Mouse (Mus musculus) neutrophil, adult 5-6 weeks (primary cell): Measurements from ENCODE around the gene Rbm47. TPM values are rescaled to one million over a fixed set of nuclear protein-coding genes. Genes with fewer than 3 reads are reported as not detected.

ENCODE experiments used
- ATAC-seq: fragments of 151-379, 151-347 bp; 2 replicates; pipeline ENCODE4 v1.8.0; 2017; ENCODE audit warnings: mild to moderate bottlenecking, moderate TSS enrichment; ENCODE audit not compliant: insufficient number of reproducible peaks, poor library complexity, low FRiP score, severe bottlenecking; ENCODE audit errors: extremely low read depth
- total RNA-seq: library from RNA; stranded (forward); fragments of 200-1000 nt; gene quantifications from 2 replicates; pipeline ENCODE4 v1.2.3, GENCODE M21; 2017

Rbm47 gene
- total RNA-seq, 1 experiment from 2014 or later, result 24.1 TPM

DNA sequence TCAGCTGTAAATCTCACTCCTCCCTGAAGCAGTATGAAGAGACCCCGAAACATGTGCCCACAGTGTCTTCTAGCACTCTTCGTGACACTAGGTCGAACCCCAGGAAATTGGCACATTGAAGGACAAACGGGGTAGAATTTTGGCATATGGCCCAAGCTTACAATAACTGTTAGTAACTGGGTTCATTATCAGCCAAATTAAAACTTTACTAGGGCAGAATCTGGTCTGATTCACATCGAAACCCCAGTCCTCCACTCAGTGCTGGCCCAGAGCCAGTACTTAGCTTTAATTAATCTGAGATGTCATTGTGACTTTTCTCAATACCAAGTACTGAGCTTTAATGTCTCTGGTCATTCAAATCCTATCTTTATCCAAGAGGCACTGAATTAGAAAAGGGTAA lies 122.1 kb downstream of the Rbm47 start:
- no peak for ATAC-seq

GRCm38 (mm10) chr5:66046356-66046755 lies 126.6 kb downstream of the Rbm47 start:
- no peak for ATAC-seq

DNA sequence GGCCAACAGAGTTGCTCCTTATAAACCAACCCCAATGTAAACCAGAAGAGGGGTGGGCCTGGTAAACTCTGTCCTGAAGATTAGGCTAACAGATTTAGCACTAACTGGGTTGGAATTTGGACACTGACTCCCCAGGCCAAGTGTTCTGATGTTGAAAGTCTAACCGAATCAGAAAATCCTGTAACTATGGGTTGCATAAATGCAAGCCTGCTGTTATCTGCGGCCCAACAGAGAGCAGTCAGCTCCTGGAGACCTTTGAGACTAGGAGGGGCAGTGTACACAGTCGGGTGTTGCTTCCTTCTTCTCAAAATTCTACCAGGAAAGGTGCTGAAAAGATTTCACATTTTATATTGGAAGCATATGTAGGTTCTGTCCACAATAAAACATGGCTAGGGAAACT lies 129.0 kb downstream of the Rbm47 start:
- no peak for ATAC-seq

GRCm38 (mm10) chr5:66042651-66043340 lies 130.1 kb downstream of the Rbm47 start:
- no peak for ATAC-seq

DNA sequence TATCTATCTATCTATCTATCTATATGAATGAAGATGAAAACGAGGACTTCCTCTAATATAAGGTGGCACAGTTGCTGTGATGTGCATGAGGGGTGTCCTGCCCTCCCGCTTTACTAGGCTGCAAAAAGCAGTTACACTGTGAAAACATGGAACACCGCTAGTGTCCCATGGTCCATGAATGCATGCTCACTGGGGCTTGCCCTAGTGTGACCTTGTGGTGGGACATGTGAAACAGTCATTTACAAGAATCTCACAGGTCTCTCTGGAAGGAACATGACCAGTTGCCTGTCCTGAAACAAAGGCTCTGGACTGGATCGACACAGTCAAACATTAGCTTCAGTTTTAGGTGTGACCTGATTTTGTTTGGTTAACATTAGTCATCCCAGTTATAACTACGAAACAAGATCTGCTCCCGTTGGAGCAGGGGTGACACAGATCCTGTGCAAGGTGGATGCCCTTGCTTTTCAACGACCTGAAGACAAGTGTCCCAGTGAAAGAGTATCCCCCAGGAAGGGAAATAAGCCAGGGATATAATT lies 132.1 kb downstream of the Rbm47 start:
- no peak for ATAC-seq

- ATAC-seq, result no peak
These were observed 133.1 kb downstream of the Rbm47 start for GRCm38 (mm10) chr5:66039813-66040212.

DNA sequence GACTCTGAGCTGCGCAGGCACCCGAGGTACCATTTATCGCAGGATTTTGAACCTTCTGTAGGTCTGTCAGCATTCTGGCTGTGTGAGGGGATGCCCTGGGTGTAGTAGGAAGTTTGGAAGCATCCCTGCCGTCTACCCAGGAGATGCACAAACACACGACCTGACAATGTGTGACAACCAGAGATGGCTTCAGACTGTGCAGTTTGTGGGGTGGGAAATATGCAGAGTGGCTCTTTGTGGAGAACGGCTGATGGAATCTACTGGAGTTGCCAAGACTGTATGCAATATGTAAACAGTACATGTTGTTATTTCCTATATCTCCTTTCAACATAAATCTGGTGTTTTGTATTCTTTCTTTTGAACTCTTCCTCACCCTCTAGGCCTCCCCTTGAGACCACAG lies 135.9 kb downstream of the Rbm47 start:
- ATAC-seq, result no peak

GRCm38 (mm10) chr5:66036440-66037054 lies 136.4 kb downstream of the Rbm47 start:
- no peak for ATAC-seq

DNA sequence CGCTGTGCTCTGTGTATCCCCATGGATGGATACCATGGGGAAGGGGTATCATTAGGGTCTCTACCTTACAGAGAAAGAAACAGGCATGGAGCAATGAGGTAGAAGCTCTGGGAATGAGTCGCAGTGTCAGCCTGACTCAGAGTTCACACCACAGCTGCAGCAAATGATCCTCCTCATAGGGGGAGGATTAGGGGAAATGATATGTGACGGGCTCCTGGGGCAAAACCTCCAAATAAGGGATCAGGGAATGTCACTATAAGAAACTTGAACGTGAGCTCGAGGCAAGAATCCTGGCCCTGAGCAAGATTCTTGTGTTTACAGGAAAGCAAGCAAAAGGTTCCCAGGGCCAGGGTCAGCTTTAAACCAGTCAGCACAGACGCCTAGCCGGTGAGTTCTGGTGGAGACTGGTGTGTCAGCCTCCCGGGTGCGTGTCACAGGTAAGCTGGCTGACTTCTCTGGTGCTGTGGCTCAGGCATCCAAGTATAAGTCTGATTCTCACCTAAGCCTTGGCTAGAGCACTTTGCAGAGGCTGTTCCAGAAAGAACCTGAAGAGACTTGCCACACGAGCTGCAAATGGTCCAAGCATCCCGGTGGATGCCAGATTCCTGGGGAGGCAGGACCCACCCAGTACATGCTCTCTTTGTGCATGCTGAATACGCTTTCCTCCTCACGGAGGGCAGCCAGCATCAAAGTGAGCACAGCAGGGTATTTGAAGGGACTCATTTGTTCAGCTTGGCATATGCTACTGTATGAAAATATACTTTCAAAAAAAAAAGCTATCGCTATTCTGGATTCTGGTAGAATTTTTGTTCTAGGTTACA lies 138.3 kb downstream of the Rbm47 start:
- ATAC-seq, result no peak

GRCm38 (mm10) chr5:66032826-66033225 lies 140.1 kb downstream of the Rbm47 start:
- no peak for ATAC-seq

- no peak for ATAC-seq
These were observed 141.2 kb downstream of the Rbm47 start for GRCm38 (mm10) chr5:66031699-66032098.

DNA sequence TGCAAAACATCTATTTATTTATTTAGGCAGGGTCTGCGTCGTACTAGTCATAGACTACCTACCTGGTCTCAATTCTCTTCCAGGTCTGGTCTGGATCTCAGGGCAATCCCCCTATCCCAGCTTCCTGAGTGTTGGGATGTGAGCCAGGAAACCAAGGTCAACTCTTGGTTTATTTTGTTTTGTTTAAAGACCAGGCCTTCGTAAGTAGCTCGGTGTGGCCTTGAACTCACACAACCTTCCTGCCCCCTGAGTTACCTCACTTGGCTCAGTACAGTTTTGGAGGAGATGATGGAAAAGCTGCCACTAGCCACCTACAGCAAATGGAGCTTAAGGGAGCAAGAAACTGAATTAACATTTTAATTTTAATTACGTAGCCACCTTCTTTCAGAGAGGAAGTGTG lies 144.7 kb downstream of the Rbm47 start:
- no peak for ATAC-seq

DNA sequence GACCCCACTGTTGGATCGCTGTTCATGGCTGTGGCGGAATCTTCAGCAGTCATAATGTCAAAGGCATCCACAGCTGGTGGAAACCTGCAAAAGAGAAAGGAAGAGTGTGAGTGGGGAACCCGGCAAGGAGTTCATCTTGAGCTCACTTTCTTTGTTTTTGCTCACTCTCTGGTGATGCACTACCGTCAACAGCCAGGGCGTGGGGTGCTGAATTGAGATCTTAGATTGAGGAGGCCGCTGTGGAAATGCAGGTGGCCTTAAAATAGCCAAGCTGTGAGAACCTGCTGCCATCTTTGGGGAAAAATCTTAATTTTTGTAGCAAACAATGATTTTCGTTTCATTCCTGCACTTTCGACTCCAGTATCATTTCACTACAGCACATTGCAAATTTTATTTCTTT lies 145.7 kb downstream of the Rbm47 start:
- ATAC-seq, result no peak

DNA sequence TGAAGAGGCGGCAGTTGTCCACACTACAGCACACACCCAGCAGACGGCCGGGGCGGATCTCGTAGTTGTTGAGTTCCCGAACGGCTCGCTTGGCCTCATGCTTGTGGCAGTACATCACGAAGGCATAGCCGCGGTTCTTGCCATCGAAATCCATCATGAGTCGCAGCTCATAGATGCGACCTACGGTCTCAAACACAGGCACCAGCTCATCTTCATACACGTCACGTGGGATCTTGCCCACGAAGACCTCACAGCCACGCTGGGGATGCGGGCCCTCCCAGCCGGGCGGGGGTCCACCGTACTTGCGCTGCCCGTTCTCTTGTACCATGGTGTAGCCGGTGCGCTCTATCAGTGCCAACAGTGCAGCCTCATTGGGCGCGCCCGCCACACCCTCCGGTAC lies 146.1 kb downstream of the Rbm47 start:
- no peak for ATAC-seq

- ATAC-seq, result no peak
These were observed 157.4 kb downstream of the Rbm47 start for GRCm38 (mm10) chr5:66015449-66015961.

DNA sequence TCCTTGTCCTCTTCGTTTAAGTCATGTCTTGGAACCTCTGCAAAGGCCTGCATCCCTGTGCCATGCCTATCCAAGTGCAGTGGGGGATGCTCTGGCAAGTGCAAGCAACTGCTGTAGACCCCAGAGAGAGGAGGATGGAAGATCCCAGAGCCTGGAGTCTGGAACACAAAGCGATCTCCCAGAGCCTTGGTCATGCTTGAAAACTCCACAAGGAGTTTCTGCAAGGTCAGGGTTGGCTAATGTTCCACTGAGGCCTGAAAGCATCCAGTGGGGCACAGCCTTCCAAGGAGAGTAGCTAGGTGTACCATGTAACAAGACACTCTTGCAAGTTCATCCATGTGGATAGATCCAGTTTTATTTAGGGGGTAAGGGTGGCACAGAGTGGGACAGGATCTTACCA lies 158.5 kb downstream of the Rbm47 start:
- no peak for ATAC-seq

DNA sequence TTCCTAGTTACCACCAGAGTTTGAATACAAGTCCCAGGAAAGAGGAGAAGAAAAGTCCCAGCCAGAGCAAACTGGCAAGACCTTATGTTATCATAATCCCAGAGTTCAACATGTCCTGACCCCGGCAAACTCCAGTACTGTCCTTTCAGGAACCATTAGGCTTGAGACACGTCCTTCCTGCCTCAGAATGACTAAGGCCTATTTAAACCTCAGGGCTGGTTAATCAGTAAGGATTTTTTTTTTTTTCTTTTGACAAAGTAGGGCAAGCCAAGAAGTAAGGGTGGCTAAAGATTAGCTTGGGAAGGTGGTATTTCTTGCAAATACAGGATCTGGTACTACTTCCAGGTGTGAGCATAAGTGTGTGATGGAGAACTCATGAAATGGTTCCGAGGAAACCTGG lies 158.9 kb downstream of the Rbm47 start:
- no peak for ATAC-seq

DNA sequence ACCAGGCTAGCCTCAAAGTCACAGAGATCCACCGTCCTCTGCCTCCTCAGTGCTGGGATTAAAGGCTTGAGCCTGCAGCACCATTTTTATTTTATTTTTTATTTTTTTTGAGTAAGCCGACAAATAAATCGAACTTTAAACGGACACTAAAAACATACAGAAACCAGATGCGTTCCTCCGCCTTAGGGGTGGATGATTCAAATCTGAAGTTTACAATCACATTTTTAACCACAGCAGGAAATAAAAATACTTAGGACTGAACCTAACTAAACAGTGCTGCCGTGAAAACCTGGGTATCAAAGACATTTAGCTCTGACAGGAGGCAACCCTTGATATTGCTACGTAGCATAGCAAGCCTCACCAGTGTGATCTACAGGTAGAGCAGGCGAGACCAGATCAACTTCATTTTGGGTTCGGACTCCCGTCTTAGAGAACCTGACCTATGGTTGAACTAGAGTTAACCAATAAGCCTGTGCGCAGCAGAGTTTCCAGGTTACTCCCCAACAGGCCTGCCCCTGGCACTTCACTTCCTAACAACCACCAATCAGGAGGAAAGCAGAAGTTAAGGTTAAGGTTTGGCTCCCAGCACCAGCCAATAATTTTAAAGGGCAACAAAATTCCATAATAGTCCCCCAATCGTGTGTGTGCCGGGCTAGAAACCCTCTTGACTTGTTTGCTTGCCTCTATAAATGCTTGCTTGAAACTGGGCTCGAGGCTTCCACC lies 164.5 kb downstream of the Rbm47 start:
- no peak for ATAC-seq

DNA sequence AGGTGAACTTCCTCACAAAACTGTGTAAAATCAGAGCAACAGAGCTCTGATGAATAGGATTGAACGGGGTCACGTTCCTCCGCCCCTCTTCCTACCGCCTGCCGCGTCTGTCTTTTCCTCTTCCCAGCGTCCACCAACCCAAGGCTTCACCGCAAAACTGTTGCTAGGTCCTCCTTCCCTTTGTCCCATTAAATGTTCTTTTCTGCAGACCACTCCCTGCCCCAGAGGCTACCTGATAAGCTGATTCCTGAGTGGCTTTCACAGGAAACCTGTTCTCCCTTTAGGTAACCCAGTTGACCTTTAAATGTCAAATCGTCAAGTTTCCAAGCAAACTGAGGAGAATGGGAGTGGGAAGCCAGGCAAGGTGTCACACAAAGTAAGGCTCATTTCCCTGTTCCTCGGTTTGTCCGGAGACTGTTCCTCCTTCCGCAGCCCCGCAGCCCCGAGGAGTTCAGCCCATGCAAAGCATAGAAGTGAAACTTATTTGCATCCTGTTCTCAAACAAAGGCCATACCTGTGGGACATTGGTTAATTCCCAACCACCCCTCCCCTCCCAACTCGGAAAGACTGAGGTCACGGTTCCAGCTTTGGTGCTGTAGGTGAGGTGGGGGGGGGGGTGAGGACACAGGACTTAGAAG lies 167.8 kb downstream of the Rbm47 start:
- ATAC-seq, result no peak
